Mouse (Mus musculus): ENCODE data around the gene Mrap.

The Mrap gene

DNA sequence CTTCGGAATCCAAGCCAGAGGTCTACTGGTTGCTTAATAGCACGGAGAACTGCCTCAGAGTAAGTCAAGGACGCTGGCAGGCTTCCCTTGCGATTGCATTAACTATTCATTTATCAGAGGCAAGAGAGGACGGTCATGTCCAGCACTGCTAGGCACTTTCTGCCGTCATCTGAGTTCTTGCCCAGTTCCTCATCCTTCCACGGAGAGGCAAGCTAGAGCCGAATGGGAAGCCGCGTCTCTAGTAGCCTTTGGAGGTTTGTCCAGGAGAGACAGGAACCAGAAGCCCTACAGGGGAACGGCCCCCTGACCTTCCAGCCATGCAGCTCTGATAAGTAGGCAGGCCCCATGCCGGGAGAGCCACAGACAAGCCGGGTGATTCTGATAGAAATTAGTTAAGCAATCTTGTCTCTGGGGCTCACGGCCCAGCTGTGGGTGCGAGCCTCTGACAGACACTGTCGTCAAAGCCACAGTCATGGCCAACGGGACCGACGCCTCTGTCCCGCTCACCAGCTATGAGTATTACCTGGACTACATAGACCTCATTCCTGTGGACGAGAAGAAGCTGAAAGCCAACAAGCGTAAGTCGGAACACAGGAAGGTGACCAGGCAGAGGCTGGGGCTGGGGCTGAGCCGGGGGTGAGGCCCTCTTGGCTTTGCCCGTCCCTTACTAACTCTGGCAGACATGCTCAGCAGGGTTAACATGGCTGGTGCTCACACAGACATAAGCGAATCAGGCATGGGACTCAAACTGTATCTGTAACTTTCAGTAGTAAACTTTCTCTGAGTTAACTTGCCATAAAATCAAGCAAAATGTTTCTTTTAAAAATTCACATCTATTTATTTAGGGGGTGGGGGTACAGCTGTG lies at the start of gene Mrap:
Mrap (plus strand) TSS at position 116 of the 865 bp plus-strand sequence.
- DNase-seq (ENCODE audit: low spot score in 2 of 2), result no peak

DNA sequence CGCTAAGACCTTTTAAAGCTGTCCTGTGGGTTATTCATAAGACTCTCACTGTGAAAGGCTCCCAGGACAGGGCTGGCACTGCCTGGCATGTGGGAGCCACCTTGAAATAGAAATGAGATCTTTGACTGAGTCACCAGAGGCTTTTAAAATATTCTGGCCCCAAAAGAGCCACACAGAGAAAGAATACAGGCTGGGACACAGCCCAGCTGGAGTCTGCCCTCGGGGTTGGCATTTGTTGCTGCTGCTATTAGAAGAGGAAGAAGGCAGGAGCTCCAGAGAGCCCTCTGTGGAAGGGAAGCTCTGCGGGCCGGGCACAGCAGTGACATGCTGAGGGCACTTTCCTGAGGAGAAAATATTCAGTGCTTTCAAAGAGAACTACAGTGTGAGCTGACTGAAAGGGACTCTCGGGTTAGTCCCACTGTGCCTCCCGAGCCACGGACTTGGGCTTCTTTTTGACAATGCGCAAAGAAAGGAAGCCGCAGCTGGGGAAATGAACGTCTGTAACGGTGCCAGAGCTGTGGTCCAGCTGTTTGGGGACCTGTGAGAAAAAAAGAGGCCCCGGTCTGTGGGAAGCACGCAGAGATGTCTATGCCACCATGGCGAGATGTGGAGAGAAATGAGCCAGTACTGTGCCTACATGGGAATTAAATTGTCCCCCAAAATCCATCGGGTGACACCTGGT lies 45.2 kb upstream of the Mrap start:
- peak; percentile 70 to 74 for DNase-seq (ENCODE audit: low spot score in 2 of 2)

DNA sequence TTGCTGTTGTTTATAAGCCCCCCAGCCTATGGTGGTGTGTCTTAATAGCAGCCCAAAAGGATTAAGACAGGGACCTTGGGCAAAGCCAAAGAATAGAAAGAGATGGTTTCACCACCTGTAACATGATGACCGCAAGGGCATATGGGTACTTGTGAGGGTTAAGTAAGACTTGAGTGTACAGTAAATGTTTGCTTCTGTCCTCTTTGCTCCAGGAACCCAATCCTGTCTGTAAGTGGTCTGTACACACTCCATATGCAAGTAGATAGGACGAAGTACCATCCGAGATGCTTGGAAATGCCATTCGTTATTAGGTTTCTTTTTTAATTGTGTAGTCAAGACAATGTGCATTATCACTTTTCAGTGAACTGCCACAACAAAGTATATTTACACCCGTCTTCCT lies 44.4 kb upstream of the Mrap start:
- no peak for DNase-seq (ENCODE audit: low spot score in 2 of 2)

DNA sequence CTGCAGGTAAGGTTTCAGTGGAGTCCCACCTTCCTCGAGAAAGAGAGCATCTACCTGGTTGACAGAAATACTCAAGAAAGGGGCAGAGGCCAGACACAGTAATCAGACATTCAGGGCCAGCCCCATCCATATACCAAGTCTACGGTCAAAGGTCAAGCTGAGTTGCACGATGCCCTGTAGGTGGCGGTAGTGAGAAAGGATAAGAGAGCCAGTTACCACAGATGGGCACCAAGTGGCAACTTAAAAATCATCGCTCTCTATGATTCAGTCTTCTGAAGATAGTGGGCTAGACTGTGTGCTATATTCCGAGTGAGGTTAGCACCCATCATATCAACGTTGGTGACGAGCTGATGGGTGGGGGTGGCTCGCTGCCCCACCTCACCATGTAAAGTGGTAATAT lies 43.3 kb upstream of the Mrap start:
- no peak for DNase-seq (ENCODE audit: low spot score in 2 of 2)

DNA sequence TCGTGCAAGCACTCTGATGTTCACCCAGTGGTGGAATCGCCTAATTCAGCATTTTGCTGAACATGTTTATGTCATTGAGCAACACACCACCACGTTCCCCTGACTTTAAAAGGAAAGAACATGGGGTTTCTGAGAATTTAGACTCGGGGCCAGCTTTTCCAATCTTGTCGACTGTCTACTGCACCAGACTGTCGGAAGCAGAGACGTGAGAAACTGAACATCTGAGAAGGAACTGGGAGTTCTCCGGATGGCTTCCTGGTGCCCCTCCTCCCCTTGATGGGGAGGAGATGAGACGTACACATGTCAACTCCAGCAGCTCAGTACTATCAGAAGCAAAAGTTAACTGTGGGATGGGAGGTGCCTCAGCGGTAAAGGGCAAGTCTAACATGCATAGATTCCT lies 42.9 kb upstream of the Mrap start:
- DNase-seq (ENCODE audit: low spot score in 2 of 2), result no peak

DNA sequence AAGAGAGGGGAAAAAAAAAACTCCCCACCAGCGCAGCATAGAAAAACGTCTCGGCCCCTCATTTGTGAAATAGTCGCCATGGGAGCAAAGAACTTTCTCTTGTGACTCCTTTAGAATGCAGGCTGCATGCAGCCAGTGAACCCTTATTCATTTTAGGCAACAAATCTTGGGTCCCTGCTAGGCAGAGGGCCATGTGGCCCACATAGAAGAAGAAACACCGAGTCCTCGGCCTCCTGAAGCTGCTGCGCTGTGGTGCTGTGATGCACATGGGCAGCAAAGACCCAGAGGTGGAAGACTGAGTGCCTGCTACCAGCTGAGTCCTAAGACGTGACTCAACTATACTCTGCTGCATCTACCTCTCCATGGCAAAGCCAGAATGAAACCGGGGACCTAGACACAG lies 41.7 kb upstream of the Mrap start:
- DNase-seq (ENCODE audit: low spot score in 2 of 2), result peak; percentile 47 to 64

DNA sequence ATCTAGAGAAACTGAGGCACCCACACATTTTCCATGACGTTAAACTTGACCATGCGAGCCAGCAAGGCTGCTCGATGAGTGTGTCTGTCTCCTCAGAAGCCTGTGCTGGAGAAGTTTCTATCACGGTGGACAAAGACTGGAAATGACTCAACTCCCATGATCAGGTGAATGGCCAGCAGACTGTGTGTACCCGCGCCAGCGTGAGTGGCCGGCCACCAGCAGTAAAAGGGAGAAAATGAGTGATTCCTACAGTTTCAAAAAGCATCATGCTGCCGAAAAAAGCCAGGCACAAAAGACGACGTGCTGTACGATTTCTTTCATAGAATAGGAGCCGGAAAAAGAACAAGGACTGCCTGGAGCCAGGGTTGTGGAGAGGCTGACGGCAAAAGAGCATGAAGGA lies 38.6 kb upstream of the Mrap start:
- DNase-seq (ENCODE audit: low spot score in 2 of 2), result no peak

DNA sequence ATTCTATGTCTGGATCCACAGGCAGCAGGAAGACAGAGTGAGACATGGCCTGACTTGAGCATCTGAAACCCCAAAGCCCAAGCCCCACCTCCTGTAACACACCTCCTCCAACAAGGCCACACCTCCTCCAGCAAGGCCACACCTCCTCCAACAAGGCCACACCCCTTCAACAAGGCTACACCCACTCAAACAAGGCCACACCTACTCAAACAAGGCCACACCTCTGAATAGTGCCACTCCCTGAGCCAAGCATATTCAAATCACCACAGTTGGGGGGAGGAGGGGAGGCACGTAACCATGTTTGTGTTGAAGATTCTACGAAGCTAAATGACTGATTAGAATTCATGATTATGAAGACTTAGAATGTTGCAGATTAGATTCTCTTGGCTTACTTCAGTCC lies 36.5 kb upstream of the Mrap start:
- DNase-seq (ENCODE audit: low spot score in 2 of 2), result no peak

DNA sequence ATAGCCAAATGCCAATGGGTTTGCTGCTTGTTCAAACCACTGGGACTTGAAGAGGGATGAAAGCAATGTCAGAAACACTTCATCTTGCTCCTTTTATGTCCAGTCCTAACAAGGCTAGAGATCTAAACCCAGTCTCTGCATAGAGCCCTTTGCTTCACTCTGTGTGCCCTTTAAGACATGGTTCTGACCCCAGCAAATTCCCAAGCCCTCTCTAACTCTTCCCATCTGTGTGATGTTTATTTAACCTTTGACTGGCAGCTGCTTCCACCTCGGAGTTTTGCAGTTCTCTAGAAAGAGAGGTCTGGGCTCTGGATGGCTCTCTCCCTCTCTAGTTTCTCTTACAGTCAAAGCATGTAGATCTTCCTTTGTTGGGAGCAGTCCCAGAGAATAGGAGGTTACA lies 34.4 kb upstream of the Mrap start:
- no peak for DNase-seq (ENCODE audit: low spot score in 2 of 2)

DNA sequence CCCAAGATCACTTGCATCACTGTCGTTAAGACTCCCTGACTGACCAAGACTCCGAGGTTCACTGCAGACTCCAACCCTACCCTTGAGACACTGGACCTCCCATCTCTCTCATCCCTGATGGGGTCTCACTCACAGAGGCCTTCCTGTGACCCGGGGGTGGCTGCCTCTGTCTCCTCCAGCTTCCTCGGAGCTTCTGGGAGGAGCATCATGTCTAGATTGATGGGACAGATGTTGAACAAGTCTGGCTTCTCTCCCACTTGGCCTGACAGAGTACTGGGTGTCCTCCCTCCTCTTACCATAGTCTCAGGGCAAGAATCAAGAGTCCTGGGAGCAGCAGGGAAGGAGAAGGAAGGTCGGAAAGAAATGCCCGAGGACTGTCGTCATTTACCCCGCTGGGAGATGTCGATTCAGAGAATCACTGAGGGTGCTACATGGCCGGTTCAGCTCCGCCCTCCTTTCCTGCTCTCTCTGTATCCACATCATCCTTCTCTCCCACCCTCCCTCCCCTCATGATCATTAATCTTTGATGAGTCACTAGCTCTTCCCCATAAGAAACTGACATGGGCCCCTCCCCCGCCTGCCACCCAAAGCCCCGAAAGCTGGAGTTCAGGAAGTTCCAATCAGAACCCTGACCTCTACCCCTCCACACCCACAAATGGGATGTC lies 33.7 kb upstream of the Mrap start:
- DNase-seq (ENCODE audit: low spot score in 2 of 2), result no peak

DNA sequence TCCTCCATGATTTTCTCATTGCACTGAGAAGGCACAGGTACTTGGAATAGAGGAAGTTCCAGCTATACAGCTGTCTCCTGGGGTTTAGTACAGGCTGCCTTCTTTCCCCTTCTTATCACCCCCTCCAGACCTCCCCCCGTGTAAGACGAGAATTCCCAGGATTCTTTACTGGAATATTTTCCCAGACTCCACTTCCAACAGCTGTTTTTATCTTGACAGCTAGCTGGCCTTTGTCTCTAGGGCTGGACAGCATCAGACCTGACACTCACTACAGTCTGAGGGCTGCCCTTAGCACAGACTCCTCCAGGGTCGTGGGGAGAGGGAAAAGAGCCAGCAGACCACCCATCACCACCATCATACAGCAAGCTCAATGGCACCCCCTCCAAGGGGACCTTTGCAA lies 31.7 kb upstream of the Mrap start:
- no peak for DNase-seq (ENCODE audit: low spot score in 2 of 2)

DNA sequence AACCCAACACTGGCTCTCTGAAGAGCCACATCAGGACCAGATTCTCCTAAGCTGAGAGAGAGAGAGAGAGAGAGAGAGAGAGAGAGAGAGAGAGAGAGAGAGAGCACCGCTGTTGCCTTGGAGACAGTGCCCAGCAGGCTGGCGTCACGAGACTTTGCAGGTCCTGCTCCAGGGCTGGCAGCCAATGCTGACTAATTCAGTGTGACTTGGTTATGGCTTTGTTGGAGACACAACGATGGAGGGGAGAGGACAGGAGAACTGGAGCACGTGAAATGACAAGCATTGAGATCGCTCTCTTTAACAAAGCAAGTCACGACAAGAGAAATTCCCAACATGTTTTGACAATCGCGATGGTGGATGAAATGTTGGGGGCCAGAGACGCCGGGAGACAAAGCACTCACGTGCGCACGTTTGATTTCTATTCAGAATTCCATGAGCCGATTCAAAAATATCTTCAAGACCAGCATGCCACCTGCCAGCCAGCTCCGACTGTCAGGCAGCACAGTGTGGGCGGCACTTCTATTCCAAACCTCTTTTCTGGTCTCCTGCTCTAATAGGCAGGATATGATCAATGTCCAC lies 28.2 kb upstream of the Mrap start:
- peak; percentile 91 to 93 for DNase-seq (ENCODE audit: low spot score in 2 of 2)

DNA sequence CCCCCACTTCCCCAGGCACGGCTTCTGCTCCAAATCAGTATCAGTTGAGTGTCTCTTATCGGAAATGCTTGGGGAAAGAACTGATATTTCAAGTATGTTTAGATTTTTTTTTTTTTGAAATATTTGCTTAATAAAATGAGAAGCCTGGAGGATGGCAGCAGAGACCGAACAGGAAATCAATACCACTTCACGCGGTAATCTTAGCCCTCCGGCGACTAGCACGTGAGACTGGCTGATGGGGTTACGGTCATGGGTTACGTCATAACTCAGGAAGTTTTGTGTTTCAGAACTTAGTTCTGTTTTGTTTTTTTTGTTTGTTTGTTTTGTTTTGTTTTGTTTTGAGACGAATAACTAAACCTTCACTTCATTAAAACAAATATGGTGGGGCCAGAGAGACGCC lies 27.7 kb upstream of the Mrap start:
- DNase-seq (ENCODE audit: low spot score in 2 of 2), result no peak

DNA sequence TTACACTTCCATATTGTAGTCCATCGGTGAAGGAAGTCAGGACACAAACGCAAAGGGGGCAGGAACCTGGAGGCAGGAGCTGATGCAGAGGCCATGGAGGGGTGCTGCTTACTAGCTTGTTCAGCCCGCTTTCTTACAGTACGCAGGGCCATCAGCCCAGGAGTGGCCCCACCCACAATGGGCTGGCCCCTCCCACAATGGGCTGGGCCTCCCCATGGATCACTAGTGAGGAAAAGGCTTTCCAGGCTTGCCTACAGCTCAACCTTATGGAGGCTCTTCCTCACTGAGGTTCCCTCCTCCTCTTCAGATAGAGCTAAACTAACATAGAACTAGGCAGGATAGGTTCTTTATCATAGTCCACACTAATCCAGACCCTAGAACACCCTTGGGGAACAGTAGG lies 14.0 kb upstream of the Mrap start:
- DNase-seq (ENCODE audit: low spot score in 2 of 2), result no peak

DNA sequence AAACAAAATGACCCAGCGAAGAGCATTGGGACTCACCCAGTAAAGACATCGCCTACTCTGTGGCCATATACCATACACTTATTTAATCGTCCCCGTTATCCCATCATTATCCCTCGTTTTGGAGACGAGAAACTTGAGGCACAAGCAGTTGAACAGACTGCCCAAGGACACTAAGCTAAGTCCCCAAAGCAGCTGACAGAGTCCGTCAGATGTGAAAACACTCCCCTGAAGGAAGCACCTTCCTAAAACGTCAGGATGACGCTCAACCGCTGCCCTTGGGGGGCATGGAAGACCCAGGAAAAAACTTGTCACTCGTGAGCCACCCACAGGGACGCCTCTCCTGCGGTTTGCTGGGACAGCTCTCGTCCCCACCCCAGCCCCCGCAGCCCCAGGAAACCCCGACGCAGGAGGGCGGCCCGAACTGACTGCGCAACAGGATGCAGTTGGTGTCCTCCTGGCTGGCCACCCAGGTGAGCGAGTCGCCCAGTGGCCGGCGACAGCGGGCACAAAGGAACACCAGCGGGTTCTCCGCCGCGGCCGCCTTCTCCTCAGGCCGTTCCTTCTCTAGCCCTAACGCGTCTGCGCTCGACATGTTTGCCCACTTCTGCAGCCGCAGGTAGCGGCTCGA lies 11.3 kb upstream of the Mrap start:
- DNase-seq (ENCODE audit: low spot score in 2 of 2), result no peak

DNA sequence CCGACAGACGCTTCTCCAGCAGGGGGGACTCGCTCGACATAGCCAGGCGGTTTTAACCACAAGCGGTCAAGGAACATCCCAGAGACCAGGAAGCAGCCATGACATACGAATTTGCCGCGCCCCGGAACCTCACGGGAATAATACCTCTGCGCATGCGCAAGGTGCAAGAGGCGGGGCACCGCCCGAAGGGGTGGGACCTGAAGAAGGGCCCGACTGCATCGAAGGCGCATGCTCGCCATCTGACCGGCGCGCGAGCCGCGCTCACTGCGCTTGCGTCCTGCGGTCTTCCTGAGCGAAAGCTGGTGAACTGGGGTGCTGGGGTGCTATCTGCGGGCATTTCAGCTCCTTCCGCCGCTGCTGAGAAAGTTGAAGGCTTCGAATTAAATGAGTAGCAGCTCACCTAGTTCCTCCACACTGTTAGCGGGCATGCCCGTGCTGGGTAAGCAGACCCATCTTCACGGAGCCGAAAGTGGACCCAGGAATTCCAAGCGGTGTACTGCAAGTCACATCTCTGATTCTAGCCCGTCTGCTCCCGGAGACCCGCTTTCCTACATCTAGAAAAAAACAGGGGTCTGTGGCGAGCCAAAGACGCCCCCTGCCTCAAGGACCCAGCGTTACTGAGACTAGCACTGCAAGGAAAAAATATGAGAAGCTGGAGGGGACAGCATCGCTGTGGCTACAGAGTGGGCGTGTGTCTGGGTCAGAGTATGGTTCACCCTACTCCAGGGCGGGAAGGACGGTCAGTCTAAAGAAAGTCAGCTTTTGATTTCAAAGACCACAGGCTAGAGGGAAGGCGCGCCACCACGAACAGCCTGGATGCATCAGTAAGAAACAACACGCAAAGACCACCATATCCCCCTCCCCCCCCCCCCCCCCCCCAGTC lies 10.5 kb upstream of the Mrap start, which contains the start of gene Mis18a:
Mis18a (minus strand) TSS at position 172 of the 883 bp plus-strand sequence.
- DNase-seq (ENCODE audit: low spot score in 2 of 2), result peak; percentile 97 to 98

DNA sequence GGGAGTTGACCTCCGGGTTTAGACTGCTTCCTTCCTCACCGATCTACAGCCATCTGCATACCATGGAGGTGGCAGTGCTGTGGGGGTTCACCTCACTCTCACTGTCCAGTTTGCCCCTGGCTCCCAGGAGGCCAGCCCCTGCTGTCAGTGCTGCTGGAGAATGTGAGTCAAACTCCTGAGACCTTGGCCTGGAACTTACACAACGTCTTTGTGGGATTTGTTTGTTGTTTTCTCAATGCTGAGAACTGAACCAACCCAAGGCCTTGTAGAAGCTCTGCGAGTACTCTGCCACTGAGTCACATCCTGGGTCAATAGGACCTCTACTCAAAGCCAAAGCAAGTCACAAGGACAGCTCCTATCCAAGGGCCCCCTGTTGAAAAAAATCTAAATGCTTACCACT lies 2.4 kb upstream of the Mrap start:
- DNase-seq (ENCODE audit: low spot score in 2 of 2), result no peak

DNA sequence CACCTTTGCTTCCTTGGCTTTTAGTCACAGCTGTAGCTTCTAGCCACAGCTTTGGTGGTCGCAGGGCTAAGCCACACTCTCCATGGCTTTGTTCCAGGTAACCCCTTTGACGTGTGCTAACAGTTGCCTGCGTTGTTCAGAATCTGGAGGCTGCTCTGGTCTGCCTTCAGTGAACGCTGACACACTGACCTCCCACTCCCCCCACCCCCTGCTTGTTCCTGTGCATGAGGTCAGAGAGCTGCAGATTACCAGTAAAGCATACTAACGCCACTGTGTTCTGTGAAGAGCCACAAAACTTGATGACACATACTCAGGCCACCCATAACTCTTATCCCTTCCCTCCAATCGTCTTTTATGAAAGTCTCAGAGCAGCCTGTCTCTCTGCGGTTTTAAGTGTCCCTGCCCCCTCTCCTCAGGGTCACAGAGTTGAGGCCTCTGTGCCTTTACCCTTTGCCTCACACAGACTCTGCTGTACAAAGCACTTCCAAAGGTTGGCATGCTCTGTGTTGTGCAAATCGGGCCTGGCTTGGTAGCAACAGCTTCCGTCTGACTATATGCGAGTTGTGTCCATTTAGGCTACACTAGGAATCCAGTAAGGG lies 1.2 kb upstream of the Mrap start:
- no peak for DNase-seq (ENCODE audit: low spot score in 2 of 2)

DNA sequence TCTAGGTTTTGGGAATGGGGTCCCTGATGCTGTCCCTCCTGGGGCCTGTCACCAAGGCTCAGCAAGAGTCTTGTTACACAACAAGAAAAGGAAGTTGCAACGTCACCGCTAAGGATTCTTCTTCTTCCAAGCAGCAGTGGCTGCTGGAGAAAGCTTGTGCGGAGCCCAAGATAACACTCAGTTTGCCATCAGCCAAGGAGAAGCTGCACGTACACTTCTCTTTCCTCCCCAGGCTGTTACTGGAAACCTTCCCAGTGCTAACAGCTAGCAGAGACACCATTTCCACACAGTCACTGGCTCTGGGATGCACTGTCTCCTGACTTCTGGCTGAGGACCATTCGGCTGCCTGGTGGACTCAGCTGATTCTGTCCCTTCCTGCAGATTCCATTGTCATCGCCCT lies 9.1 kb downstream of the Mrap start:
- DNase-seq (ENCODE audit: low spot score in 2 of 2), result peak; percentile 48 to 59

DNA sequence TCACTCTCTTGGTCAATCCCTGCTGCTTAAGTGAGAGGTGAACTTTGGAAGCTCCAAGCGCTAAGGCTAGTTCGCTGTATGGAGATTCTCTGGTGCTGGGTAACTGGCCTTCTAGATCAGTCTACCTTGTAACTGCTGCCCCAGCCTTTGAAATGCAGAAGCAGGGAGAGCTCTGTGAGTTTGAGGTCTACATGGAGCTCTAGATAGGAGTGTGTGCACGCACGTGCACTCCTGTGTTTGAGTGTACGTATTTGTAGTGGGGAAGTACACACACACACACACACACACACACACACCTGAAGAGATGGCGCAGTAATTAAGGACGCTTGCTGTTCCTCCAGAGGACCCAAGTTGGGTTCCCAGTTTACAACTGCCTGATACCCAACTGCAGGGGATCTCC lies 10.2 kb downstream of the Mrap start:
- no peak for DNase-seq (ENCODE audit: low spot score in 2 of 2)

Data from right cerebral cortex, postnatal 10 days (tissue).